Mouse (Mus musculus) stomach, postnatal 0 days (tissue): ENCODE results near the gene Nlgn1. TPM values are rescaled to one million over a fixed set of nuclear protein-coding genes. Genes with fewer than 3 reads are reported as not detected.

Experiments
- ATAC-seq: fragments of 200-750 bp; cut with Nextera tagmentation; 2 replicates; pipeline ENCODE4 v1.8.0; 2017; ENCODE audit not compliant: low FRiP score, low TSS enrichment
- DNase-seq: peaks from one replicate; pipeline ENCODE4 v3.0.0-alpha.2; 2016; ENCODE audit warnings: low spot score
- H3K27ac ChIP-seq: fragments of 300-500 bp; sonication (generic); replicated peaks from 2 replicates; pipeline ENCODE4 v1.5.1; 2014; ENCODE audit warnings: mild to moderate bottlenecking, control low read depth
- H3K27me3 ChIP-seq: fragments of 300-500 bp; sonication (generic); 2 replicates; pipeline ENCODE4 v1.6.1; 2014; ENCODE audit warnings: low read length; ENCODE audit not compliant: control insufficient read depth, insufficient read depth
- H3K36me3 ChIP-seq: fragments of 300-500 bp; sonication (generic); 2 replicates; pipeline ENCODE4 v1.6.1; 2014; ENCODE audit warnings: low read length, mixed read lengths; ENCODE audit not compliant: control insufficient read depth, insufficient read depth
- H3K4me1 ChIP-seq: fragments of 300-500 bp; sonication (generic); replicated peaks from 2 replicates; pipeline ENCODE4 v1.6.1; 2014; ENCODE audit warnings: antibody characterized with exemption; ENCODE audit not compliant: control insufficient read depth, insufficient read depth
- H3K4me2 ChIP-seq: fragments of 300-500 bp; sonication (generic); replicated peaks from 2 replicates; pipeline ENCODE4 v1.6.1; 2014; ENCODE audit warnings: low read depth, mild to moderate bottlenecking, control low read depth, moderate library complexity
- H3K4me3 ChIP-seq: fragments of 300-500 bp; sonication (generic); 2 replicates; pipeline ENCODE4 v1.5.1; 2014; ENCODE audit warnings: low read depth, low read length, control low read depth
- H3K9ac ChIP-seq: fragments of 300-500 bp; sonication (generic); 2 replicates; pipeline ENCODE4 v1.6.1; 2014; ENCODE audit warnings: mild to moderate bottlenecking, low read length, control low read depth, mixed read lengths
- H3K9me3 ChIP-seq: fragments of 300-500 bp; sonication (generic); 2 replicates; pipeline ENCODE4 v1.6.1; 2016; ENCODE audit warnings: low read length; ENCODE audit not compliant: control insufficient read depth
- CTCF ChIP-seq: IDR thresholded peaks from 2 replicates; pipeline ENCODE4 v1.5.1; 2016; ENCODE audit warnings: antibody characterized with exemption, low read depth, mild to moderate bottlenecking, moderate library complexity
- EP300 ChIP-seq: optimal IDR thresholded peaks from 2 replicates; pipeline ENCODE3; 2016; ENCODE audit warnings: antibody characterized with exemption
- WGBS: fragments of 180-500 bp; shearing (Covaris S2); extraction: QIAGEN DNeasy Blood & Tissue Kit; methylation state at CpG from one replicate; pipeline ENCODE4 v1.1.7; 2014; 5-methylcytosine and 5-hydroxymethylcytosine counted together
- polyA plus RNA-seq: library from polyadenylated mRNA; unstranded; fragments of >200 nt; fragmentation: Nextera tagmentation; extraction: Ambion mirVana; gene quantifications from 2 replicates; pipeline ENCODE4 v1.2.1, GENCODE M21; 2015

Gene Nlgn1
- polyA plus RNA-seq, 1 experiment from 2014 or later, result 0.41 TPM

DNA sequence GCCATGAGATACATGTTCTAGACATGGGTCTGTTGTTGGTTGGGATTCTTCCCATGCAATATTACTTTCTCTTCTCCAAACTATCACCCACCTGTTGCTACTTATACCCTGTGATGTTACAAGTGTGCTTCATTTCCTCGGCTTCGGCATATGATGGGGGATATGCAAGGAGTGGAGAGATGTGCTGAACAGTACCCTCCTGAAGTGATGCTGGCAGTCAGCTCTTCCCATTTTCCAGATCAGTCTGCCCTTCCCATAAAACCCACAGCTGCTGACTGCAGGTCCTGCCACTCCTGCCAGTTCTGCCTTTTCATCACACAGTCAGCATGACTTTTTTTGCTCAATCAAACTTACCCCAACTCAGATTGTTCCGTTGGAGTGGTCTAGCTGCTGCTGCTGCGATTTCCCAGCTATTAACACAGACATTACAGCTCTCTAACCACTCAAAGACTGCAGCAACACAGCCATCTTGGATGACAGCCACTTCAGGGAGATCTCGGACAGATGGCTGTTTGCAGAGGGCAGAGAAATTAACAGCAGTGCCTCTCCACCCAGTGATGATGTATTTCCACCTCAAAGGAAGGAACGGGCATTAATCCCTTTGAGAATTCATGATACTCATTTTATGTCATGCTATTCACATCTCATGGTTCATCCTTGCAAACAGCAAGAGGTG lies 643.3 kb downstream of the Nlgn1 start:
- Histone ChIP-seq H3K27me3 (no peaks in the 10 kb centered on the region), H3K4me1 (no peaks in the 10 kb centered on the region), H3K36me3 (no peaks in the 10 kb centered on the region), H3K27ac (no peak overlapping the region), H3K4me3 (no peak overlapping the region), H3K4me2 (no peak overlapping the region), H3K9me3 (no peaks in the 10 kb centered on the region), H3K9ac (no peak overlapping the region)
- ATAC-seq, result no peak
- DNase-seq, result no peak
- 71% methylated on average over 6 of the region's 6 CpGs for WGBS
- TF ChIP-seq EP300, result no peak

DNA sequence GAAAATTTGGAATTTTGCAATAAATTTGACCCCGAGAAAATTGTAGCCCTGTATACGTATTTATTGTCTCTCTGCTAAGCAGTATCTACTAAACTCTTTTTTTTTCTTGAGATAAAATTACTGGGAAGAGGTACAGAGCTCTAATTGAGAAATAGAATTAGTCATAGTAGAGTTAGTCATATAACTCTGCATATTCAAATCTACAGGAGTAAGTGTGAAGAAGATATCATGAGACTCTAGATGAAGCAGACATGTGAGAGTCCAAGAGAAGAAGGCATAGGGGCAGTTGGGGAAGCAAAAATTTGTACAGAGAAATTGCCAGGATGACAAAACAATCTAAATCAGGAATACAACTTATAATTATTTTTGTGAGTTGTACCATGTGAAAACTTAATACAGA lies 648.6 kb downstream of the Nlgn1 start:
- no peaks in the 10 kb centered on the region for H3K36me3 ChIP-seq
- DNase-seq (no peak), ATAC-seq (no peak)
- no peaks in the 10 kb centered on the region for H3K27me3 ChIP-seq
- 86% methylated on average over 2 of the region's 2 CpGs for WGBS
- H3K4me2 ChIP-seq, result no peak overlapping the region
- H3K4me3 ChIP-seq, result no peak overlapping the region
- TF ChIP-seq CTCF, result no peak
- no peak for TF ChIP-seq EP300
- H3K9me3 ChIP-seq, result no peaks in the 10 kb centered on the region
- H3K4me1 ChIP-seq, result no peaks in the 10 kb centered on the region
- no peak overlapping the region for H3K9ac ChIP-seq
- H3K27ac ChIP-seq, result no peak overlapping the region

DNA sequence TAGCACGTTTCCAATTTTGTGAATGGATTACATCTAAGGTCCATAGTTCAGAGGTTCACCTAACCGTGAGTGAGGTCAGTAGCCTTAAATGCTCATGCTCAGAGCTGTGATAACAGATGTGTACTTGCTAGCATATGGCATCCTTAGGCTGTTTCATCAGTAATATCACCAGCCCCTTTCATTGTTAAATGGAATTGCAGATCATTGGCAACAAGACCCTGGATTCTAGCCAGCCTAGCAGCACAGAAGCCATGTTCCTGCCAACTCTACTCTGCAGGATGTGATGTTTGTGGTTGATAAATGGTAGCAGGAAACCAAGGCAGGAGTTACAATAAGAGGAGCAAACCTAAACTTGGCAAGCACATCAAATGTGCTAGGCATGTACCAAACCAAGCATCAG lies 652.9 kb downstream of the Nlgn1 start:
- no peak overlapping the region for H3K4me3 ChIP-seq
- ATAC-seq (no peak), DNase-seq (no peak)
- no peak overlapping the region for H3K9ac ChIP-seq
- H3K4me2 ChIP-seq, result no peak overlapping the region
- H3K36me3 ChIP-seq, result no peaks in the 10 kb centered on the region
- H3K4me1 ChIP-seq, result no peaks in the 10 kb centered on the region
- WGBS, result 59% methylated on average over 2 of the region's 2 CpGs
- no peak for TF ChIP-seq CTCF
- no peak for TF ChIP-seq EP300
- H3K27ac ChIP-seq, result no peak overlapping the region
- no peaks in the 10 kb centered on the region for H3K27me3 ChIP-seq
- no peaks in the 10 kb centered on the region for H3K9me3 ChIP-seq

DNA sequence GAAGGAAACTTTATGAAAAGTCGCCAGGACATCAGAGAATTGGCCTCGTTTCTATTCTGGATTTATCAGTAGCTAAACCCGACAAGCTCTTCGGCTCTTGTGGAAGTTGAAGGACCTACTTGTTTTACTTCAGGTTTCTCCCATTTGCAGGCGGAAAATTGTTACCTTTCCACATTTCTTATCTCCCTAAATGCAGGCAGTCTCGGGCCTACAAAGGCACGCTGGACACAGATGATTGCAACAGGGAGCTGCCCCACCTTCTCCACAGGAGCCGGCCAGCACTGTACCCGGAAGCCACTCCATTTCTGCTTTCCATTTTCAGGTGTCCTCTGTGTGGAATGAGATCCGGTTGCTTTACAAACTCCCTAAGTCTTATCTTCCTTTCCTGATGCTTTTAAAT lies 656.4 kb downstream of the Nlgn1 start:
- Histone ChIP-seq H3K36me3 (no peaks in the 10 kb centered on the region), H3K27me3 (no peaks in the 10 kb centered on the region), H3K9ac (no peak overlapping the region), H3K4me3 (no peak overlapping the region), H3K4me2 (no peak overlapping the region), H3K9me3 (no peaks in the 10 kb centered on the region), H3K27ac (no peak overlapping the region), H3K4me1 (no peaks in the 10 kb centered on the region)
- TF ChIP-seq CTCF (no peak), EP300 (no peak)
- DNase-seq (no peak), ATAC-seq (no peak)
- 72% methylated on average over 10 of the region's 10 CpGs for WGBS

DNA sequence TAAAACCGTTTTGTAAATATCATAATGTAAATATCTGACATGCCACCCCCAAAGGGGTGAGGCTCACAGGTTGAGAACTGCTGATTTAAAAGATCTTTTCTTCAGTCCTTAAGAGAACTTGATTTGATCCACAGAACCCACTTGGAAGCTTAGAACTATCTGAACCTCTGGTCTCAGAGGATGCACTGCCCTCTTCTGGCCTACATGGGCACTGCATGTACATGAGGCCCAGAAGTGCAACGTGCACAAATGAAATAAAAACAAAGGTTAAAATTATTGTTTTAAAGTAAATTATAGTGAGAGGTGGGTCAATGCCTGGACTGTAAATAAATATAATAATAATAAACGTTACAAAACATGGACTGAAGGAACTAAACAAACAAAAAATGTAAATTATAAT lies 657.2 kb downstream of the Nlgn1 start:
- WGBS, result 55% methylated on average over 3 of the region's 3 CpGs
- H3K9me3 ChIP-seq, result no peaks in the 10 kb centered on the region
- no peak for ATAC-seq
- H3K27me3 ChIP-seq, result no peaks in the 10 kb centered on the region
- H3K27ac ChIP-seq, result no peak overlapping the region
- H3K4me2 ChIP-seq, result no peak overlapping the region
- H3K4me1 ChIP-seq, result no peaks in the 10 kb centered on the region
- no peak overlapping the region for H3K4me3 ChIP-seq
- peak; percentile 28 for DNase-seq
- no peaks in the 10 kb centered on the region for H3K36me3 ChIP-seq
- TF ChIP-seq CTCF (peak; percentile 77), EP300 (no peak)
- no peak overlapping the region for H3K9ac ChIP-seq

DNA sequence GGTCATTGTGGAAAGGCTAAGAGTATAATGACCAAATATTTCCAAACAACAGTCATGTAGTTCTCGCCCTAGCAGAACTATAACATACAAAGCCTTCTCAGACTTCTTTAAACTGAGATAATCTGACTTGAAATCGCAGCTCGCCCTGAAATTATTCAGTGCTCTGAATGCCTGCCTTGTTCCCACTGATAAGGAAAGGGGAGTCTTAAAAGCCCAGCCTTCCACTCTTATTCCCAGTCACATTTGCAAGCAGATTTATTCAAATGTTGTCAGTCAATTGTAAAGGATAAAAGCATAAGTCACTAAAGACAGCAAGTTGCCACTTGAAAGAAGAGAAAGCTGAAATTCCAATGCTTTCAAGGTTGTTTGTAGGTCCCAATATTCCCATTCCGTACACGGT lies 658.9 kb downstream of the Nlgn1 start:
- H3K4me2 ChIP-seq, result no peak overlapping the region
- H3K27ac ChIP-seq, result no peak overlapping the region
- 40% methylated on average over 5 of the region's 5 CpGs for WGBS
- no peak for DNase-seq
- TF ChIP-seq EP300, result no peak
- no peak for TF ChIP-seq CTCF
- no peak for ATAC-seq
- H3K4me3 ChIP-seq, result no peak overlapping the region
- no peak overlapping the region for H3K9ac ChIP-seq
- no peaks in the 10 kb centered on the region for H3K27me3 ChIP-seq
- no peaks in the 10 kb centered on the region for H3K9me3 ChIP-seq
- H3K4me1 ChIP-seq, result no peaks in the 10 kb centered on the region
- no peaks in the 10 kb centered on the region for H3K36me3 ChIP-seq
